Mouse (Mus musculus): ENCODE measurements around the gene Fbxw10. TPM values are rescaled to one million over a fixed set of nuclear protein-coding genes. Genes with fewer than 3 reads are reported as not detected.

Gene Fbxw10
- polyA plus RNA-seq, 1 experiment from 2014 or later: 0.81 TPM

DNA sequence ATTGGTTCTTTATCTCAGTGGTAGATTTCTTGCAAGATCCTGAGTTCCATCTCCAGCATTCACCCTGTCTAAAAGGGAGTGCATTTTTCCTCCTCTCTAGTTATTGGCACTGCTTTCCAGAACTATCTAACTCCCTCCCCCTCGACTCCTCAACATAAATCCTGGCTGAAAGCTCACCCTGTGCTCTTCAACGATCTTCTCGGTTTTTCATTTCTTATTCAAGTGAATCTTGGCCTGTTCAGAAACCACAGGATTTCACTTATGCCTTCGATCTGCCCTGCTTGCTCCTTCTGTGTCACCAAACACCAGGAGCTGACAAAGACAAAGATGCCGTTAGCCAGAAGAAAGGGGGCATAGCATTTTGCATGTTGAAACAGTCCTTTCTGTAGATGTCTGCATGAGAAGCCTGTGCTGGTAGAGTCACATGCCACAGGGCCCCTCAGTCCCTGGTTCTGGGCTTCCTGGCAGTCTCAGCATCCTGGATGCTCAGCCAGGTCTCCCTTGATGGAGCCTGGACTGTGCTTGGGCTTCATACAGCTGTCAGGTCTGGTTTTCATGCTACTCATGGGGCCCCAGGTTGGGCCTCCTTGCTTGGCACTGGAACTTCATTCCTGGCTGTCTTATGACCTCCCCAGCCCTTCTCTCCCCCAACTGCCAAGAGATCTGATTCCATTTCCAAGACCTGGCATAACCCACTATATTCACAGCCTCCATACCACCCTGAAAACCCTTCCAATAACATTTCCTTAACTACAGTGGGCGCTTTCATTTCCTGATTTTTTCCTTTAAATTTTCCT lies 73.3 kb downstream of the Fbxw10 start:
- H3K4me1 ChIP-seq: peaks cover 25% of the 10 kb centered on the region
- no peaks in the 10 kb centered on the region; the same call in 1 of the 2 replicates for H3K9me3 ChIP-seq
- peak overlapping the region; percentile 87 for H3K27ac ChIP-seq (replicated peaks)
- H3K27me3 ChIP-seq (replicated peaks; ENCODE audit: low read depth, poor library complexity, severe bottlenecking): peaks cover 5% of the 10 kb centered on the region; the same call in 1 of the 2 replicates
- H3K36me3 ChIP-seq (replicated peaks): no peaks in the 10 kb centered on the region
- H3K4me3 ChIP-seq: no peak overlapping the region
- WGBS: 80% methylated on average over 6 of the region's 6 CpGs
- DNase-seq (ENCODE audit: low spot score): no peak

DNA sequence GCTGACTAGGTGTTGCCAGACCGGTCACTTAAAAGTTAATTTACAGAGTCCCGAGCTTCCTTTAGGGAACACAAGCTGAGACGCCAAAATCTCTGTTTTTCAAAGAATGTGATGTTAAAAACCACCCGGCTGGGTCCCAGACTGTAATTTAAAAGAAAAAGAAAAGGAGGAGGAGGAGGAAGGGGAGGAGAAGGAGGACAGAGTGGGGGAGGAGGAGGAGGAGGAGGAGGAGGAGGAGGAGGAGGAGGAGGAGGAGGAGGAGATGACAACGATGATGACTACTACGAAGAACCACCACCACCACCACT lies 73.8 kb downstream of the Fbxw10 start:
- 24% methylated on average over 6 of the region's 6 CpGs for WGBS
- Histone ChIP-seq H3K27me3 (replicated peaks; ENCODE audit: low read depth, poor library complexity, severe bottlenecking) (peaks cover 1% of the 10 kb centered on the region; the same call in 1 of the 2 replicates), H3K27ac (replicated peaks) (peak overlapping the region; percentile 87), H3K36me3 (replicated peaks) (no peaks in the 10 kb centered on the region), H3K9me3 (no peaks in the 10 kb centered on the region; the same call in 1 of the 2 replicates), H3K4me3 (peak overlapping the region; percentile 49), H3K4me1 (peaks cover 25% of the 10 kb centered on the region)
- DNase-seq (ENCODE audit: low spot score): no peak

DNA sequence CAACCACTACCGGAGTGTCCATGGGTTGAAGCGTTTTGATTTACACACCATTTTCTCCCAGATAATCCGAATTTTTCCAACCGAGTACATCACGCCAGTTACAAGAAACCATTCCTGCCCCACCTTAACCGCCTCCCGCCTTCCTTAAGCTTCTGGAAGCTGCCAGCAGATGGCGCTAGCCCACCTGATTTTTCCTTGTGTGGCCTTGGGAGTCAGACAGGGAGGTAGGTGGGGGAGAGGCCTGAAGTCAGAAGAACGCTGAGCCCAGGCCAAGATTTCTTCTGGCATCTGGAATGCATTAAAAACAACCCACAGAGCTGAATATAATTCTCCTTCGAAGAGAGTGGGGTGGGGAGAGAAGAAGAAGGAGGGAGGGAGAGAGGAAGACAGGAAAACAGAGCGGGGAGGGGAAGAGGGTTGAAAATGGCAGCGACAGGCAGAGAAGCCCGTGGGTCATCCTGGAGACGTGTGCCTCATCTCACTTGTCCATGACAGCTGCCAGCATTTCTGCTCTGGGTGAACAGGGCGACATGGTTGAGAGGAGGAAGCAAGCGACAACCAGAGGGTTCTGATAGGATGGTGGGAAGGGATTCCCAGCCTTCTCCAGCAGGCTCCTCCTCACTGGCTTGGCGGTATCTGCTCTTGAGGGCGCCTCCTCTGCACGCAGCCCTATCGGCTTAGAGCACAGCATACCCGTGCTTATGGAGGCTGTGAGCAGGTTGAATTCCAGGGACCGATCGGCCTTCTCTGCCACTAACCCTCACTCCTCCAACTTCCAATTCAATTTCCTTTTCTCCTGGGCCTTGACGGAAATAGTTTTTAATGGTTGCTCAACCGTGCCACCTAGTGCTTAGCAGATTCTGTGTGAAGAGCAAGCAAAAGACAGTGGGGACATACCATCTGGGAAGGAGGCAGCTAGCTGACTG lies 74.4 kb downstream of the Fbxw10 start:
- WGBS: 16% methylated on average over 25 of the region's 25 CpGs

DNA sequence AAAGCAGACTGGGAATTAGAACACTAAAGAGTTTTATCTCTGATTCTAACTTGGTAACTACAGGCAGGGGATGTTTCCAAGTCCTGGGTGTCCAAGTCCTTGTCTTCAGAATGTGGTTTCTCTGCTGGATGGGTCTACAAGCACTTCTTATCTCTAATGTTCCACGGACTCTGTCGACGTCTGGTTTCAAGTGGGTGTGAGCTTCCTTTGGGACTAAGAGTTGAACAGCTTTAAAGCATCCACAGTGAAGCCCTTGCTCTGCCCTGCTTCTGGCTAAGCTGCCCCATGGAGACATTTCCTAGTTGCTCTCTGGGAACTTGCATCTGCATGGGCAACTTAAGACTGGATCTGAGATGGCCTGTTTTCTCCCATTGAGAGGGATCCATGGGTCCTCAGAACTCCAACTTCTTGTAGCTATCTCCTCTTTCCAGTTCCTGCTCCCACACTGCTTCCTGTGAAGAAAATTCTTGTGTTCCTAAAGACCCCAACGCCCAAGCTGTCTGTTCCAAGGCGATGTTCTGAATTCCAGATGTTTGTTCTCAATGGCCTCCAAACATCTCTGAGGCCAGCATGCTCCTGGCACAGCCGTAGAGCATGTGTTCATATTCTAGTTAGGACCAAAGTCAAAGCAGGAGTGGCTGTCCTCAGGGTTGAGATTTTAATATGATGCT lies 77.4 kb downstream of the Fbxw10 start:
- 91% methylated on average over 6 of the region's 6 CpGs for WGBS
- no peaks in the 10 kb centered on the region; the same call in 1 of the 2 replicates for H3K27me3 ChIP-seq (replicated peaks; ENCODE audit: low read depth, poor library complexity, severe bottlenecking)
- H3K27ac ChIP-seq (replicated peaks): no peak overlapping the region
- H3K9me3 ChIP-seq: no peaks in the 10 kb centered on the region; the same call in 1 of the 2 replicates
- no peaks in the 10 kb centered on the region for H3K36me3 ChIP-seq (replicated peaks)
- peaks cover 18% of the 10 kb centered on the region for H3K4me1 ChIP-seq
- no peak overlapping the region for H3K4me3 ChIP-seq
- no peak for DNase-seq (ENCODE audit: low spot score)

More for the DNA sequence above, 74.4 kb downstream of the Fbxw10 start:
- Histone ChIP-seq H3K27me3 (replicated peaks; ENCODE audit: low read depth, poor library complexity, severe bottlenecking) (no peaks in the 10 kb centered on the region; the same call in 1 of the 2 replicates), H3K9me3 (no peaks in the 10 kb centered on the region; the same call in 1 of the 2 replicates), H3K36me3 (replicated peaks) (no peaks in the 10 kb centered on the region), H3K4me3 (peak overlapping the region; percentile 49), H3K4me1 (peaks cover 25% of the 10 kb centered on the region), H3K27ac (replicated peaks) (peak overlapping the region; percentile 87)
- DNase-seq (ENCODE audit: low spot score): peak; percentile 95

Other genes starting within 250 kb of the Fbxw10 start
- 11.2 and 12.9 TPM in 2 replicates for gene Lrrc75a, start 198.5 kb upstream of the Fbxw10 start, polyA plus RNA-seq (2016; fragmentation: Nextera tagmentation; extraction: Ambion mirVana)
- gene Mmgt2, start 198.4 kb upstream of the Fbxw10 start, polyA plus RNA-seq (2016; fragmentation: Nextera tagmentation; extraction: Ambion mirVana): 41.9 and 44.2 TPM in 2 replicates
- gene Zfp287, start 115.2 kb upstream of the Fbxw10 start, polyA plus RNA-seq (2016; fragmentation: Nextera tagmentation; extraction: Ambion mirVana): 13.0 and 14.3 TPM in 2 replicates
- not detected in 2 replicates for gene Gm10428, start 94.0 kb upstream of the Fbxw10 start, polyA plus RNA-seq (2016; fragmentation: Nextera tagmentation; extraction: Ambion mirVana)
- gene Zfp286, start 57.6 kb upstream of the Fbxw10 start, polyA plus RNA-seq (2016; fragmentation: Nextera tagmentation; extraction: Ambion mirVana): 25.6 and 28.5 TPM in 2 replicates
- 2.9 and 3.7 TPM in 2 replicates for gene Trim16, start 26.8 kb upstream of the Fbxw10 start, polyA plus RNA-seq (2016; fragmentation: Nextera tagmentation; extraction: Ambion mirVana)
- 45.4 and 50.0 TPM in 2 replicates for gene Tvp23b, start 32.4 kb downstream of the Fbxw10 start, polyA plus RNA-seq (2016; fragmentation: Nextera tagmentation; extraction: Ambion mirVana)
- gene Cdrt4, start 104.1 kb downstream of the Fbxw10 start, polyA plus RNA-seq (2016; fragmentation: Nextera tagmentation; extraction: Ambion mirVana): 0.29 TPM in 1 of 2 replicates, not detected in the other
- not detected in 2 replicates for gene Tekt3, start 214.6 kb downstream of the Fbxw10 start, polyA plus RNA-seq (2016; fragmentation: Nextera tagmentation; extraction: Ambion mirVana)

Data from embryonic facial prominence, embryonic 10.5 days (tissue).